Mouse (Mus musculus) heart, embryonic 10.5 days (tissue): Measurements from ENCODE around the gene Tubb3. TPM values are rescaled to one million over a fixed set of nuclear protein-coding genes. Genes with fewer than 3 reads are reported as not detected.
"Not testable (repeated sequence)": the region's sequence is repeated elsewhere in the genome, so short reads cannot be mapped to it uniquely, and the experiment has no call there.

Experiments
- DNase-seq: peaks from one replicate; pipeline ENCODE4 v3.0.0-alpha.2; 2017; ENCODE audit warnings: low spot score
- H3K27ac ChIP-seq: fragments of 300-500 bp; sonication (generic); 2 replicates; pipeline ENCODE4 v1.5.1; 2016; ENCODE audit warnings: mild to moderate bottlenecking
- H3K27me3 ChIP-seq: fragments of 300-500 bp; sonication (generic); 2 replicates; pipeline ENCODE4 v1.6.1; 2016; ENCODE audit warnings: mild to moderate bottlenecking; ENCODE audit not compliant: poor library complexity, insufficient read depth, severe bottlenecking
- H3K36me3 ChIP-seq: fragments of 300-500 bp; sonication (generic); 2 replicates; pipeline ENCODE4 v1.6.1; 2016; ENCODE audit warnings: mild to moderate bottlenecking, moderate library complexity
- H3K4me1 ChIP-seq: fragments of 300-500 bp; sonication (generic); 2 replicates; pipeline ENCODE4 v1.6.1; 2016; ENCODE audit warnings: mild to moderate bottlenecking
- H3K4me3 ChIP-seq: fragments of 300-500 bp; sonication (generic); 2 replicates; pipeline ENCODE4 v1.5.1; 2016; ENCODE audit warnings: mild to moderate bottlenecking, moderate library complexity
- H3K9me3 ChIP-seq: fragments of 300-500 bp; sonication (generic); 2 replicates; pipeline ENCODE4 v1.6.1; 2016; ENCODE audit warnings: mild to moderate bottlenecking, moderate library complexity
- WGBS: fragments of 180-500 bp; shearing (Covaris S2); methylation state at CpG from one replicate; pipeline ENCODE4 v1.1.7; 2016; 5-methylcytosine and 5-hydroxymethylcytosine counted together
- polyA plus RNA-seq: library from polyadenylated mRNA; unstranded; fragments of >200 nt; fragmentation: Nextera tagmentation; extraction: Ambion mirVana; gene quantifications from 2 replicates; pipeline ENCODE4 v1.2.1, GENCODE M21; 2016

The Tubb3 gene
- polyA plus RNA-seq, 1 experiment from 2014 or later = 15.8 TPM

DNA sequence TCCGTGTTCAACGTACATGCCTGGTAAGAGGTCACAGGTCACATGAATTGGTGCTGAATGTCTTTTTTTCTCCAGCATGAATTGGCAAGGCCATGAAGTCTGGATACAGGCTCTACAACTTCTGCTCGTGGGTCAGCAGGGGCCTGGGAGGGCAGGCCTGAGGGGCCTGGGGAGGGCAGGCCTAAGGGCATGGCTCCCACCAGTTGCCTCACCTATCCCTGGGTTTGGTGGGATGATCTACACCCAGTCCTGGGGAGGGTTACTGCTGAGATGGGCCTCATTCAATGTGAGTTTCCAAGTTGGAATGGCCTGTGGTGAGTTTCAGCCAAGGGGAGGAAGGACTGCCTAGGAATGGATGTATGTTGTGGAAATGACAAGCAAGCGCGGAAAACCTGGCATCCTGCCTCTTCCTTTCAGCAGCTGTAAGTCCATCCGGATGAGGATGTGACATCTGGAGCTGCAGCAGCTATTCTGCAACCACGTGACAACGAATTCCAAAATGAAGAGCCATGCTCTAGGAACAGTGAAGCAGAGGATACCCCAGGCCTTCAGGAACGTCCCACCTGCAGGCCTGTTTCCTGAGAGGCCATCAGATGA, 8.4 kb upstream of the Tubb3 start:
- Histone ChIP-seq H3K9me3 (no peaks in the 10 kb centered on the region), H3K27me3 (peaks cover 9% of the 10 kb centered on the region), H3K27ac (no peak overlapping the region), H3K4me1 (peaks cover 23% of the 10 kb centered on the region), H3K4me3 (no peak overlapping the region), H3K36me3 (peaks cover 57% of the 10 kb centered on the region)
- DNase-seq = no peak
- 94% methylated on average over 9 of the region's 9 CpGs for WGBS

DNA sequence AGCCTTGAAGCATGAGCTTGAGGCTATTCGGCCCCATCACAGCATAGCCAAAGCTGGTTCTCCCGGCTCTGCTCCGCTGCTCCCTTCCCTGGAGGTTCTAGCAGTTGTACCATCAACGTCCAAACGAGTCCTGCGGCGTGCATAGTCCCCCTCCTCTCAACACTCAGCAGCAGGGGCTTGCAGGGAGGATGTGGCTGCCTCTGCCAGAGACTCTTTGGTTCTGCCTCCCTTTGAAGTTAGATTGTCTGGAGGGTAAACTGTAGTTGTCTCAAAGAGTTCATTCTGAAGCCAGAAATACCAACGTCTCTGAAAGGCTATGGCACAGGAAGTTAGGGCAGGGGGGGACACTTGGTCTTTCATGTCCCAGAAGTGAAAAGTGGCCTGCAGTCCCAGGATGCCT, 6.7 kb upstream of the Tubb3 start:
- 52% methylated on average over 8 of the region's 8 CpGs for WGBS
- Histone ChIP-seq H3K9me3 (no peaks in the 10 kb centered on the region), H3K4me3 (no peak overlapping the region)

DNA sequence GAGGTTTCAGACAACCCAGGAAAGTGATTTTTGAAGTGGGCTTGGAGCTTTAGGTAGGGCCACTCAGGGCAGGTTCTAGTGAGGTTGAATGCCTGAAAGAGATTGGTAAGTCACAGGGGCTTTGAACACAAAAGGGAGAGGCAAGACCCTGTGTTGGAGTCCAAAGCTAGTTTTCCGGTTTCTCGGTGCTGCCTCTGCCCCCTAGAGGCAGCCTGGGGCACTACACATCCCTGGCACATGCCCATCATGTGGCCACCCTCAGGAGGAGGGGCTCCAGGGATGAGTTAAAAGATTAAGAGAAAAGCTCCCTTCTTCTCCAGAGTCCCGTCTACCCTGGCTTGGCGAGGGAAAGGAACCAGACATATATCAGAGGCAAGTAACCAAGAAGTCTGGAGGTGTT, 4.4 kb upstream of the Tubb3 start, which contains the start of gene Mc1r:
Mc1r (plus strand) TSS at position 322 of the 400 bp plus-strand sequence.
- 9% methylated on average over 4 of the region's 4 CpGs for WGBS
- Histone ChIP-seq H3K4me1 (peaks cover 62% of the 10 kb centered on the region), H3K27ac (no peak within 1 kb of the TSS), H3K9me3 (no peaks in the 10 kb centered on the region), H3K36me3 (peaks cover 17% of the 10 kb centered on the region), H3K27me3 (peaks cover 45% of the 10 kb centered on the region), H3K4me3 (no peak within 1 kb of the TSS)
- DNase-seq = no peak

More for the DNA sequence above, 6.7 kb upstream of the Tubb3 start:
- H3K27me3 ChIP-seq = peaks cover 23% of the 10 kb centered on the region
- peaks cover 40% of the 10 kb centered on the region for H3K36me3 ChIP-seq
- no peak for DNase-seq
- H3K4me1 ChIP-seq = peaks cover 39% of the 10 kb centered on the region
- no peak overlapping the region for H3K27ac ChIP-seq

DNA sequence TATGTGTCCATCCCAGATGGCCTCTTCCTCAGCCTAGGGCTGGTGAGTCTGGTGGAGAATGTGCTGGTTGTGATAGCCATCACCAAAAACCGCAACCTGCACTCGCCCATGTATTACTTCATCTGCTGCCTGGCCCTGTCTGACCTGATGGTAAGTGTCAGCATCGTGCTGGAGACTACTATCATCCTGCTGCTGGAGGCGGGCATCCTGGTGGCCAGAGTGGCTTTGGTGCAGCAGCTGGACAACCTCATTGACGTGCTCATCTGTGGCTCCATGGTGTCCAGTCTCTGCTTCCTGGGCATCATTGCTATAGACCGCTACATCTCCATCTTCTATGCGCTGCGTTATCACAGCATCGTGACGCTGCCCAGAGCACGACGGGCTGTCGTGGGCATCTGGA, 3.6 kb upstream of the Tubb3 start:
- no peak overlapping the region for H3K4me3 ChIP-seq
- DNase-seq = no peak
- 89% methylated on average over 13 of the region's 13 CpGs for WGBS
- peaks cover 53% of the 10 kb centered on the region for H3K27me3 ChIP-seq
- H3K4me1 ChIP-seq = peaks cover 65% of the 10 kb centered on the region
- no peaks in the 10 kb centered on the region for H3K9me3 ChIP-seq
- no peak overlapping the region for H3K27ac ChIP-seq
- peaks cover 9% of the 10 kb centered on the region for H3K36me3 ChIP-seq

DNA sequence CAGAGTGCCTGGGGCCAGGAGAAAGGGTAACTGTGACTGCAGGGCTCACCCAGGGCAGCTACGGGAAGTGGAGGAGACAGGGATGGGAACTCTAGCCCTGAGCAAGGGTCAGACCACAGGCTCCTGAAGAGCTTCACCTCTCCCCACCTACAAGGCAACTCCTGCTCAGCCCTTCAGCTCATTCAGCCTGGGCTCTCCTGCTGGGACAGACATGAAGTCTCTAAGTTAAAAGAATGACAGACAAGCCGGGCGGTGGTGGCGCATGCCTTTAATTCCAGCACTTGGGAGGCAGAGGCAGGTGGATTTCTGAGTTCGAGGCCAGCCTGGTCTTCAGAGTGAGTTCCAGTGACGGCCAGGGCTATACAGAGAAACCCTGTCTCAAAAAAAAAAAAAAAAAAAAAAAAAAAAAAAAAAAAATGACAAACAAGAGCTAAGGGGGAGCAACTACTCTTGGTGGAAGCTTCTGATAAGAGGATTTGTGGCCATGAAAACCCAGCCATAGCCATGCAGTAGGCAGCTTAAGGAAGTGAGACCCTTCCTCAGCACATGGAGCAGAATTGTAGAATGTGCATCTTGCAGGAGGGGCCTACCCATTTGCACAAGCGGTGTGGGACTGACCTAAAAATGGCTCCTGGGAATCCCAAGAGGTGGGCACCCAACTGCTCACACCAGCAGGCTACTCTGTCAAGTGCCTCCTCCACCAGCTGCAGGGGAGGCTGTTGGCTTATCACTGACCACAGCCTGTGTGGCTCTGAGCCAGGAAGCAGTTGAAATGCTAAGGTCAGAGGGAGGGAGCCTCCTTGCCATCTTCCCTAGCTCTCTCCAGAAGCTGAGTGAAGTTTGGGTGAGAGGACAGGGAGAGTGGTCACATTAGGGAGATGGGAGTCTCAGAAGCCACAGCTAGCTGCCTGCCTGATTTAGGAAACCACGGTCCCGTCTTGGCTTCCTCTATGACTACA, 2.4 kb upstream of the Tubb3 start:
- Histone ChIP-seq H3K27me3 (peaks cover 66% of the 10 kb centered on the region), H3K27ac (0 out of 2 replicates have a peak overlapping the region, but pooled peaks have one; percentile 39)
- DNase-seq = peak; percentile 92

DNA sequence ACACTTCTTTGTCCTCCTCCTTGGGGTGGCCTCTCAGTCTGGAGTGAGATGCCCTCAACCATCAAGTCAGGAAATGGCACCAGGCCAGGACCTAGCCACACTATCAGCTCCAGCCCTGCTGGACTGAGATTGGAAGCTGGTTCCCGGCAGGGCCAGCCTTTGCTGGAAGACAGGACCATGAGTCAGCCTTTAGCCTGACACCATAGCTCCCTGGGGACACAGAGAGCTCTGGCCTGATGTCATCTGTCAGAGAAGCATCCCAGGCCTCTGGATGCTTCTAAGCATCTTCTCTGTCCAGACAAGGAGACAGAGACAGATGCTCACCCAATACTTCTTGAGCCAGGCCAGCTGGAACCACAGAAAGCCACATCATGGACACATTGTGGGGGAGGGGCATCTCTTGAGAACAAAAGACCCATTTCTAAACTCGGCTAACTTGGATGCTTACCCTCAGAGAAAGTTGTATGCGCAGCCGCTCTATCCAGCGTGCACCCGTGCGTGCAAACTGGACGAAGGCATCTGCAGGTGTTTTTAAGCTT, 1.1 kb upstream of the Tubb3 start:
- H3K4me1 ChIP-seq = peaks cover 56% of the 10 kb centered on the region
- WGBS = 68% methylated on average over 8 of the region's 8 CpGs
- no peaks in the 10 kb centered on the region; the same call in 1 of the 2 replicates for H3K36me3 ChIP-seq
- H3K27me3 ChIP-seq = peaks cover 70% of the 10 kb centered on the region
- peak overlapping the region; percentile 39; the same call in 1 of the 2 replicates for H3K27ac ChIP-seq
- peak; percentile 90 for DNase-seq
- H3K4me3 ChIP-seq = no peak overlapping the region
- no peaks in the 10 kb centered on the region for H3K9me3 ChIP-seq

More for the DNA sequence above, 2.4 kb upstream of the Tubb3 start:
- H3K9me3 ChIP-seq = no peaks in the 10 kb centered on the region
- H3K4me1 ChIP-seq = peaks cover 65% of the 10 kb centered on the region
- peak overlapping the region; percentile 28 for H3K4me3 ChIP-seq
- no peaks in the 10 kb centered on the region; the same call in 1 of the 2 replicates for H3K36me3 ChIP-seq
- WGBS = 53% methylated on average over 9 of the region's 9 CpGs

DNA sequence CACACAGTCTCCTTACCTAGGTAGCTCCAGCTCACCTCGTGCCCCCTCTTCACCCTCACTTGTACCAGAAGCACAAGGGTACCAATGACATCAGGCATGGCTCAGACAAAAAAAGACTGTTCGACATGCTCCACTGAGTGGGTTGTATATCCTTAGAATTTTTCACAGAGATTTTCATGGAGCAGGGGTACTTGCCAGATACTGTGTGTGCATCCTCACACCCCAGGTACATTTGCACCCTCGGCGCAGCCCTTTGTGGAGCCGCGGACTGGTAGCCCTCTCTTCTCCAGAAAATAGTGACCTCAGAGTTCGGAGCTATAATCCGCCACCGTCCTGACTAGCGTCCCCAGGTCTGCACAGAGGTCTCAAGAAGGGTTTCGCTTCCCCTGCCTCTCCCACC, 436 bp upstream of the Tubb3 start:
- Histone ChIP-seq H3K4me3 (peak overlapping the region; percentile 49), H3K36me3 (no peaks in the 10 kb centered on the region; the same call in 1 of the 2 replicates), H3K27me3 (peaks cover 70% of the 10 kb centered on the region), H3K4me1 (peaks cover 56% of the 10 kb centered on the region), H3K27ac (0 out of 2 replicates have a peak overlapping the region, but pooled peaks have one; percentile 0), H3K9me3 (no peaks in the 10 kb centered on the region)
- 15% methylated on average over 11 of the region's 11 CpGs for WGBS
- DNase-seq = no peak

DNA sequence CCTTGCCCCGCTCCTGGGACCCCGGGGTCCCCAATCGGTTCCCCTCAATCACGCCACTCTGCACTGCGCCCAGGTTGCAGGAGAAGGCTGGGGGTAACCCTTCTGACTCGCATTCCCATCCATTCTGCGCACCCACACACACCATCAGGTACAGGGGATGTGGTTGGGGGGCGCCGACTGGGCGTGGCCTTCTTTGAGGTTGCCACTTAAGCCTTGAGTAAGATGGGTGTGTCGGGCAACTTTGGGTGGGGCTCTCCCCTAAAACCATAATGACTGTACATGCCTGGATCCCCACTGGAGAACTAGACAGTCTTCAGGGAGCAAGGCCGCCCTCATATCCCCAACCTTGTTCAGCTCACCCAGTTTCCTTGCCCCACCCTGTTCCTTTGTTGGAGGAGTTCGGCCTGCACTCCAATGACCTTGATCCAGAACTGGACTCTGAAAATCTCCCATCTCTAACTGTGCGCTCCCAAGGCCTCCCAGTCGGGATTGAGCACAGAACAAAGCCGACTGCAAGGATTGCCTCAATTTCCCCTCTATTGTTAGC, 630 bp downstream of the Tubb3 start:
- 9% methylated on average over 16 of the region's 16 CpGs for WGBS
- H3K27me3 ChIP-seq = peaks cover 70% of the 10 kb centered on the region
- H3K27ac ChIP-seq = no peak overlapping the region
- peaks cover 55% of the 10 kb centered on the region for H3K4me1 ChIP-seq
- H3K9me3 ChIP-seq = no peaks in the 10 kb centered on the region
- DNase-seq = no peak
- H3K4me3 ChIP-seq = peak overlapping the region; percentile 49
- no peaks in the 10 kb centered on the region; the same call in 1 of the 2 replicates for H3K36me3 ChIP-seq

DNA sequence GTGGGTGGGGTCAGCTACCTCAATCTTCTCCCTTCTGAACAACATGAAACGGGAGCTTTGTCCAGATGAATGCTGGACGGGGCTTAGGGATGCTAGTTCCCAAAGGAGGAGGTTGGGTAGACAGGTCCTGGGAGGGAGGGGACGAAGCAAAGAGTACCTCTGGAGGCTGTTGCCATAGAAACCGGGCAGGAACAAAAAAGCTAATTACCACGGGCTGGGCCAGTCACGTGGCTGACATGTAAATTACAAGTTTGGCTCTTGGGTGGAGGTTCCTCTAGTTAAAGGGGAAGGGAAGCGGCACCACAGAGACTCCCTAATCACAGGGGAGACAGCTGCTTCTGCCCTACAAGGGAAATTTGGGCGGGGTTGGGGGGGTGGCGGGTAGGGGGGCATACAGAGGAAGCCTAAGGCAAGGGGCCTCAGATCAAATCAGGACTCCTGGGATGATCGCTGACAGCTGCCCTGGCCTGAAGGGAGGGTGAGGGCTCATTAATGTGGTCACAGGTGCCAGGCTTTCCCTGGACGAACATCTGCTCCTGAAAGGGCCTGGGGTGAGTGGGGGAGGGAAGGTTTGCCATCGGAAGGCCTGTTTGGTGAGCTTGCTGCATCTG, 1.4 kb downstream of the Tubb3 start:
- H3K4me1 ChIP-seq = peaks cover 51% of the 10 kb centered on the region
- no peaks in the 10 kb centered on the region; the same call in 1 of the 2 replicates for H3K36me3 ChIP-seq
- H3K9me3 ChIP-seq = no peaks in the 10 kb centered on the region
- no peak overlapping the region for H3K27ac ChIP-seq
- H3K4me3 ChIP-seq = no peak overlapping the region
- WGBS = 4% methylated on average over 12 of the region's 12 CpGs
- no peak for DNase-seq
- peaks cover 63% of the 10 kb centered on the region for H3K27me3 ChIP-seq

DNA sequence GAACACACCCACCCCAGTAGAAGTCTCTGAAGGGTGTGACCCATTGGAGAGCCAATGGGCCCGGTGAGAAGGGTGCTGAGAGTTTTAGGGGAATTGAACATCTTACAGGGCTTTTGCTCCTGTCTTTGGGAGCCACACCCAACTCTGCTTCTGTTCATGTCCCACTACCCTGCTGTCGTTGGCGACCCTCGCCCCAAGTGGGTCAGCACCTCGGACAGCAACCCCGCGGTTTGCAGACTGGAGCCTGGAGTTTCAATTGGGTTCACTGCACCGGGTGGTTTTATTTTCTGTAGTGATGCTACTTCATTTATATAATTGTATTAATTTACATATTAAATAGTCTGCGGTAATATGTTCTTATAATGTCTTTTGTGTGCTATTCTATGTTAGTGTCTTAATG, 3.0 kb downstream of the Tubb3 start:
- no peak overlapping the region for H3K4me3 ChIP-seq
- H3K36me3 ChIP-seq = no peaks in the 10 kb centered on the region; the same call in 1 of the 2 replicates
- peaks cover 36% of the 10 kb centered on the region for H3K4me1 ChIP-seq
- WGBS = 10% methylated on average over 9 of the region's 9 CpGs
- peaks cover 50% of the 10 kb centered on the region for H3K27me3 ChIP-seq
- no peak for DNase-seq
- no peak overlapping the region for H3K27ac ChIP-seq
- no peaks in the 10 kb centered on the region for H3K9me3 ChIP-seq

DNA sequence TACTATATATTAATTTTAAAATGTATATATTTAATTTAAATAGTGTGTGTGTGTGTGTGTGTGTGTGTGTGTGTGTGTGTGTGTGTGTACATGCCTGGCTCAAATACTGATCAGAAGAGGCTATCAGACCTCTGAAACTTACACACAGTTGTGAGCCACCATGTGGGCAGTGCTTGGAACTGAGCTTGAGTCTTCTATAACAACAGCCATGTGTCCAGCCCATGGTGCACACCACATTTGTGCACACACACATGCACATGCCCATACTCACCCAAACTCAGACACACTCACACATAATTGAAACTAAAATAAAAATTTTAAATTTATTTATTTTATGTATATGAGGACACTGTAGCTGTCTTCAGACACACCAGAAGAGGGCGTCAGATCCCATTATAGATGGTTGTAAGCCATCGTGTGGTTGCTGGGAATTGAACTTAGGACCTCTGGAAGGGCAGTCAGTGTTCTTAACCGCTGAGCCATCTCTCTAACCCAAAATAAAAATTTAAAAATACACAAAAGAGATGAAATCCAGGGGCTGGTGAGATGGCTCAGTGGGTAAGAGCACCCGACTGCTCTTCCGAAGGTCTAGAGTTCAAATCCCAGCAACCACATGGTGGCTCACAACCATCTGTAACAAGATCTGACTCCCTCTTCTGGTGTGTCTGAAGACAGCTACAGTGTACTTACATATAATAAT, 3.9 kb downstream of the Tubb3 start:
- not testable (repeated sequence) for H3K9me3 ChIP-seq, H3K36me3 ChIP-seq, DNase-seq, H3K4me3 ChIP-seq, H3K27ac ChIP-seq
- Histone ChIP-seq H3K4me1 (peaks cover 27% of the 10 kb centered on the region), H3K27me3 (peaks cover 43% of the 10 kb centered on the region)
- 79% methylated on average over 5 of the region's 5 CpGs for WGBS
